Mouse (Mus musculus) hematopoietic stem cell, adult 5-6 weeks (primary cell): Measurements from ENCODE around the gene Agpat4. TPM values are rescaled to one million over a fixed set of nuclear protein-coding genes. Genes with fewer than 3 reads are reported as not detected.

Source experiments
- ATAC-seq, 2 experiments: fragments of 125-278 bp in 1 of 2; replicated peaks in 1 of 2; 2 replicates each; pipeline ENCODE4 v1.8.0; 2016 to 2017; ENCODE audit warnings: inconsistent platforms in 2 of 2, mild to moderate bottlenecking in 2 of 2, moderate number of reproducible peaks in 2 of 2, low read depth in 1 of 2, moderate TSS enrichment in 1 of 2; ENCODE audit not compliant: low FRiP score in 2 of 2, poor library complexity in 2 of 2, severe bottlenecking in 2 of 2, insufficient read depth in 1 of 2, low TSS enrichment in 1 of 2
- total RNA-seq: library from RNA; stranded (forward); fragments of 172-1452, 232-1000 nt; gene quantifications from 2 replicates; pipeline ENCODE4 v1.2.3, GENCODE M21; 2017

Agpat4 gene
- total RNA-seq, 1 experiment from 2014 or later = 8.9 TPM

GRCm38 (mm10) chr17:12204246-12204645, 85.7 kb downstream of the Agpat4 start:
- ATAC-seq = no peak

GRCm38 (mm10) chr17:12204689-12205014, 86.1 kb downstream of the Agpat4 start:
- no peak for ATAC-seq

GRCm38 (mm10) chr17:12205015-12205693, 86.7 kb downstream of the Agpat4 start:
- peak; percentile 3 to 34; a peak in 1 of 4 replicates for ATAC-seq

GRCm38 (mm10) chr17:12205694-12206075, 87.2 kb downstream of the Agpat4 start:
- peak; percentile 57 to 78 for ATAC-seq

- no peak for ATAC-seq
Measured at GRCm38 (mm10) chr17:12206248-12206647, 87.7 kb downstream of the Agpat4 start.

- ATAC-seq = no peak
Measured at GRCm38 (mm10) chr17:12207022-12207548, 88.6 kb downstream of the Agpat4 start.

- no peak for ATAC-seq
Measured at GRCm38 (mm10) chr17:12209481-12209880, 91.0 kb downstream of the Agpat4 start.

GRCm38 (mm10) chr17:12210544-12211132, 92.1 kb downstream of the Agpat4 start:
- peak; percentile 50 to 68; a peak in 3 of 4 replicates for ATAC-seq

- no peak for ATAC-seq
Measured at GRCm38 (mm10) chr17:12211890-12212289, 93.4 kb downstream of the Agpat4 start.

GRCm38 (mm10) chr17:12212341-12212740, 93.8 kb downstream of the Agpat4 start:
- no peak for ATAC-seq

GRCm38 (mm10) chr17:12213430-12213829, 94.9 kb downstream of the Agpat4 start:
- ATAC-seq = no peak

GRCm38 (mm10) chr17:12216224-12216623, 97.7 kb downstream of the Agpat4 start:
- no peak for ATAC-seq

GRCm38 (mm10) chr17:12221926-12222325, 103.4 kb downstream of the Agpat4 start:
- ATAC-seq = no peak

GRCm38 (mm10) chr17:12223682-12224081, 105.2 kb downstream of the Agpat4 start:
- ATAC-seq = no peak

- no peak for ATAC-seq
Measured at GRCm38 (mm10) chr17:12224145-12224544, 105.6 kb downstream of the Agpat4 start.

GRCm38 (mm10) chr17:12224551-12224950, 106.0 kb downstream of the Agpat4 start:
- peak in 1 of 2 experiments; percentile 14; a peak in 1 of 4 replicates for ATAC-seq

GRCm38 (mm10) chr17:12225227-12225626, 106.7 kb downstream of the Agpat4 start:
- ATAC-seq = no peak

- ATAC-seq = peak in 1 of 2 experiments; percentile 38; a peak in 1 of 4 replicates
Measured at GRCm38 (mm10) chr17:12226551-12226950, 108.0 kb downstream of the Agpat4 start.

GRCm38 (mm10) chr17:12228001-12228400, 109.5 kb downstream of the Agpat4 start:
- ATAC-seq = no peak
